Mouse (Mus musculus): Measurements from ENCODE around the gene Nr2e1. TPM values are rescaled to one million over a fixed set of nuclear protein-coding genes. Genes with fewer than 3 reads are reported as not detected.

Gene Nr2e1
- total and polyA plus RNA-seq, 2 experiments from 2014 or later, result not detected

- no peak overlapping the region for H3K4me2 ChIP-seq (ENCODE audit: low read depth, low read length)
- H3K27me3 ChIP-seq (ENCODE audit: control insufficient read depth, insufficient read depth, low read length), result no peaks in the 10 kb centered on the region
- DNase-seq (ENCODE audit: low spot score), result no peak
- TF ChIP-seq CTCF (IDR thresholded peaks at IDR 0.05; ENCODE audit: low read depth) (no peak), EP300 (IDR thresholded peaks at IDR 0.05; ENCODE audit: low read depth) (no peak)
- H3K9me3 ChIP-seq (replicated peaks; ENCODE audit: control insufficient read depth, low read length), result no peaks in the 10 kb centered on the region
- H3K4me1 ChIP-seq (ENCODE audit: control insufficient read depth, insufficient read depth), result no peaks in the 10 kb centered on the region
- H3K36me3 ChIP-seq (replicated peaks; ENCODE audit: control insufficient read depth, insufficient read depth, low read length), result peaks cover 39% of the 10 kb centered on the region
- 54% methylated on average over 9 of the region's 9 CpGs for WGBS
- H3K4me3 ChIP-seq (ENCODE audit: low read depth, low read length), result no peak overlapping the region
- no peak overlapping the region for H3K27ac ChIP-seq (ENCODE audit: low read depth)
- no peak overlapping the region for H3K9ac ChIP-seq (replicated peaks; ENCODE audit: low read depth, low read length)
- ATAC-seq (ENCODE audit: insufficient read depth, low read depth), result no peak
Measured at GRCm38 (mm10) chr10:42537571-42538316, 45.7 kb downstream of the Nr2e1 start.

GRCm38 (mm10) chr10:42533836-42534453 lies 49.5 kb downstream of the Nr2e1 start:
- Histone ChIP-seq H3K27ac (ENCODE audit: low read depth) (no peak overlapping the region), H3K27me3 (ENCODE audit: control insufficient read depth, insufficient read depth, low read length) (no peaks in the 10 kb centered on the region), H3K4me3 (ENCODE audit: low read depth, low read length) (no peak overlapping the region), H3K4me2 (ENCODE audit: low read depth, low read length) (no peak overlapping the region), H3K4me1 (ENCODE audit: control insufficient read depth, insufficient read depth) (no peaks in the 10 kb centered on the region), H3K9ac (replicated peaks; ENCODE audit: low read depth, low read length) (no peak overlapping the region), H3K9me3 (replicated peaks; ENCODE audit: control insufficient read depth, low read length) (no peaks in the 10 kb centered on the region), H3K36me3 (replicated peaks; ENCODE audit: control insufficient read depth, insufficient read depth, low read length) (peaks cover 65% of the 10 kb centered on the region)
- DNase-seq (ENCODE audit: low spot score), result no peak
- no peak for ATAC-seq (ENCODE audit: insufficient read depth, low read depth)
- WGBS, result 82% methylated on average over 11 of the region's 11 CpGs
- TF ChIP-seq CTCF (IDR thresholded peaks at IDR 0.05; ENCODE audit: low read depth) (no peak), EP300 (IDR thresholded peaks at IDR 0.05; ENCODE audit: low read depth) (no peak)

- H3K27ac ChIP-seq (ENCODE audit: low read depth), result no peak overlapping the region
- peaks cover 43% of the 10 kb centered on the region for H3K36me3 ChIP-seq (replicated peaks; ENCODE audit: control insufficient read depth, insufficient read depth, low read length)
- ATAC-seq (ENCODE audit: insufficient read depth, low read depth), result no peak
- no peak overlapping the region for H3K4me3 ChIP-seq (ENCODE audit: low read depth, low read length)
- no peak overlapping the region for H3K4me2 ChIP-seq (ENCODE audit: low read depth, low read length)
- no peak for TF ChIP-seq EP300 (IDR thresholded peaks at IDR 0.05; ENCODE audit: low read depth)
- TF ChIP-seq CTCF (IDR thresholded peaks at IDR 0.05; ENCODE audit: low read depth), result no peak
- no peak for DNase-seq (ENCODE audit: low spot score)
- WGBS, result 92% methylated on average over 3 of the region's 3 CpGs
- no peak overlapping the region for H3K9ac ChIP-seq (replicated peaks; ENCODE audit: low read depth, low read length)
- peaks cover 4% of the 10 kb centered on the region; the same call in 1 of the 2 replicates for H3K4me1 ChIP-seq (ENCODE audit: control insufficient read depth, insufficient read depth)
- no peaks in the 10 kb centered on the region for H3K9me3 ChIP-seq (replicated peaks; ENCODE audit: control insufficient read depth, low read length)
- H3K27me3 ChIP-seq (ENCODE audit: control insufficient read depth, insufficient read depth, low read length), result no peaks in the 10 kb centered on the region
Measured at GRCm38 (mm10) chr10:42525682-42526081, 57.8 kb downstream of the Nr2e1 start.

GRCm38 (mm10) chr10:42523556-42524162 lies 59.8 kb downstream of the Nr2e1 start:
- WGBS, result 85% methylated on average over 11 of the region's 11 CpGs
- no peaks in the 10 kb centered on the region for H3K9me3 ChIP-seq (replicated peaks; ENCODE audit: control insufficient read depth, low read length)
- ATAC-seq (ENCODE audit: insufficient read depth, low read depth) (no peak), DNase-seq (ENCODE audit: low spot score) (no peak)
- H3K27ac ChIP-seq (ENCODE audit: low read depth), result no peak overlapping the region
- TF ChIP-seq CTCF (IDR thresholded peaks at IDR 0.05; ENCODE audit: low read depth) (no peak), EP300 (IDR thresholded peaks at IDR 0.05; ENCODE audit: low read depth) (no peak)
- H3K4me3 ChIP-seq (ENCODE audit: low read depth, low read length), result no peak overlapping the region
- peaks cover 4% of the 10 kb centered on the region; the same call in 1 of the 2 replicates for H3K4me1 ChIP-seq (ENCODE audit: control insufficient read depth, insufficient read depth)
- no peaks in the 10 kb centered on the region for H3K27me3 ChIP-seq (ENCODE audit: control insufficient read depth, insufficient read depth, low read length)
- no peak overlapping the region for H3K4me2 ChIP-seq (ENCODE audit: low read depth, low read length)
- peaks cover 22% of the 10 kb centered on the region for H3K36me3 ChIP-seq (replicated peaks; ENCODE audit: control insufficient read depth, insufficient read depth, low read length)
- H3K9ac ChIP-seq (replicated peaks; ENCODE audit: low read depth, low read length), result no peak overlapping the region

GRCm38 (mm10) chr10:42522912-42523311 lies 60.5 kb downstream of the Nr2e1 start:
- ATAC-seq (ENCODE audit: insufficient read depth, low read depth), result no peak
- H3K27ac ChIP-seq (ENCODE audit: low read depth), result no peak overlapping the region

More at GRCm38 (mm10) chr10:42522912-42523311, 60.5 kb downstream of the Nr2e1 start:
- Histone ChIP-seq H3K4me1 (ENCODE audit: control insufficient read depth, insufficient read depth) (peaks cover 7% of the 10 kb centered on the region; the same call in 1 of the 2 replicates), H3K4me3 (ENCODE audit: low read depth, low read length) (no peak overlapping the region), H3K9ac (replicated peaks; ENCODE audit: low read depth, low read length) (no peak overlapping the region), H3K36me3 (replicated peaks; ENCODE audit: control insufficient read depth, insufficient read depth, low read length) (peaks cover 15% of the 10 kb centered on the region), H3K4me2 (ENCODE audit: low read depth, low read length) (no peak overlapping the region), H3K9me3 (replicated peaks; ENCODE audit: control insufficient read depth, low read length) (no peaks in the 10 kb centered on the region), H3K27me3 (ENCODE audit: control insufficient read depth, insufficient read depth, low read length) (no peaks in the 10 kb centered on the region)
- TF ChIP-seq EP300 (IDR thresholded peaks at IDR 0.05; ENCODE audit: low read depth) (no peak), CTCF (IDR thresholded peaks at IDR 0.05; ENCODE audit: low read depth) (no peak)
- 59% methylated on average over 2 of the region's 2 CpGs for WGBS
- no peak for DNase-seq (ENCODE audit: low spot score)
